ENCODE assay signal across 9 mouse cellular contexts in the genomic region with DNA sequence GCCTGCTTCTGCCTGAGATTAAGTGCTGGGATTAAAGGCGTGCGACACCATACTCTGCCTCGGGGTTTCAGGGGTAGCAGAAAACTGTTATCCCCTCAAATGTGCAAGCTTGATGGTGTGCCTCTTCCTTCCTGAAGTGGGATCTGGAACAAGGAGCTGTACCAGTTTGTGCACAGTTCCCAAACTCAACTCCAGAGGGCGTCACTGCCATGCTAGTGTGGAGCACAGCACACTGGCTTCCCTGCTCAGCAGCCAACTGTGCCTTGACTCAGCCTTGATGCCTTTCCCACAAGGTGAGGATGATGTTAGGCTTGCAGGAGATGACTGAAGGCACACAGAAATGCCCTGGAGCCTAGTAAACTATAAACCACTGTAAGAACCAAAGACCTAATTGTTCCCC. TPM values are rescaled to one million over a fixed set of nuclear protein-coding genes. Genes with fewer than 3 reads are reported as not detected.
DNase-seq lines count a peak whose midpoint lies in the region; ATAC-seq lines count a peak whose summit lies in the region.
"Had no signal": no experiment of that assay in that cellular context is flagged by ENCODE, and none has a peak within 500 bp of the region (broad histone marks: within the 10 kb centered on the region; RNA-seq: fewer than 3 reads in every experiment).

No protein-coding gene starts in this region.

- no peaks in the 10 kb centered on the region for H3K36me3 ChIP-seq in liver, embryonic 11.5 days (ENCODE audit: control insufficient read depth, insufficient read depth, low read length)
- H3K36me3 ChIP-seq in intestine, embryonic 15.5 days = no peaks in the 10 kb centered on the region

- no peak overlapping the region for H3K27ac ChIP-seq in liver, embryonic 11.5 days (ENCODE audit: low read depth, low read length)
- no peak overlapping the region for H3K27ac ChIP-seq in intestine, embryonic 15.5 days

- no peak overlapping the region for H3K4me2 ChIP-seq in liver, embryonic 11.5 days
- H3K4me2 ChIP-seq in intestine, embryonic 15.5 days (replicated peaks) = no peak overlapping the region

- no peaks in the 10 kb centered on the region for H3K27me3 ChIP-seq in liver, embryonic 11.5 days (replicated peaks; ENCODE audit: control insufficient read depth, insufficient read depth, low read length)
- no peaks in the 10 kb centered on the region for H3K27me3 ChIP-seq in intestine, embryonic 15.5 days (replicated peaks)

- no peaks in the 10 kb centered on the region for H3K4me1 ChIP-seq in liver, embryonic 11.5 days (replicated peaks; ENCODE audit: control insufficient read depth, insufficient read depth, low read length)
- peaks cover 8% of the 10 kb centered on the region; the same call in 1 of the 2 replicates for H3K4me1 ChIP-seq in intestine, embryonic 15.5 days (replicated peaks)

- H3K9me3 ChIP-seq in liver, embryonic 11.5 days (ENCODE audit: control insufficient read depth, low read length) = no peaks in the 10 kb centered on the region
- no peaks in the 10 kb centered on the region for H3K9me3 ChIP-seq in intestine, embryonic 15.5 days

- DNase-seq in adrenal gland, adult 2 months = peak; percentile 19
- no peak for DNase-seq in adrenal gland, adult 8-10 months
- DNase-seq in liver = peak; percentile 14
- no peak for DNase-seq in liver, embryonic 11.5 days (ENCODE audit: low spot score)
- peak; percentile 44 for DNase-seq in right cerebral cortex, postnatal 25 days
- DNase-seq in spleen, postnatal 14 days (ENCODE audit: low spot score in 2 of 2) = no peak

- H3K4me3 ChIP-seq in liver, embryonic 11.5 days (ENCODE audit: low read depth, low read length) = no peak overlapping the region
- no peak overlapping the region for H3K4me3 ChIP-seq in intestine, embryonic 15.5 days (replicated peaks)
- H3K4me3 ChIP-seq: erythroblast, embryonic 14.5 days had no signal

- no peak overlapping the region for H3K9ac ChIP-seq in liver, embryonic 11.5 days (ENCODE audit: low read depth, low read length)
- no peak overlapping the region for H3K9ac ChIP-seq in intestine, embryonic 15.5 days

- no peak for ATAC-seq in liver, embryonic 11.5 days (replicated peaks; ENCODE audit: low FRiP score)
- peak; percentile 53 for ATAC-seq in granulocyte monocyte progenitor cell, adult 5-6 weeks (replicated peaks; ENCODE audit: poor library complexity, severe bottlenecking)
- ATAC-seq in intestine, embryonic 15.5 days = no peak

- WGBS in liver, embryonic 11.5 days = 57% methylated on average over 4 of the region's 4 CpGs
- 72% methylated on average over 4 of the region's 4 CpGs for WGBS in intestine, embryonic 15.5 days

RNA-seq across cellular contexts. Expression of gene Nwd1, which starts 1.9 kb away (rescaled TPM):
- total RNA-seq in adrenal gland, adult 2 months (2021) = under 1 TPM; 0.14 to 0.28 TPM
- polyA plus RNA-seq in adrenal gland, adult 2 months (2012; rRNA removed) = 0.06 and 0.13 TPM in 2 replicates
- under 1 TPM; 0.24 to 0.73 (median 0.46) TPM for total RNA-seq in adrenal gland, adult 8-10 months (2022)
- polyA plus RNA-seq in liver, embryonic 11.5 days (2014; fragmentation: Nextera tagmentation; extraction: Ambion mirVana) = not detected in 2 replicates
- 7.5 and 8.4 TPM in 2 replicates for total RNA-seq in granulocyte monocyte progenitor cell, adult 5-6 weeks (2014; fragmentation: Nextera tagmentation)
- total RNA-seq in granulocyte monocyte progenitor cell, adult 5-6 weeks (2017) = 3.8 and 4.7 TPM in 2 replicates
- polyA plus RNA-seq in intestine, embryonic 15.5 days (2015; fragmentation: Nextera tagmentation; extraction: Ambion mirVana) = 0.08 and 0.14 TPM in 2 replicates
- polyA plus RNA-seq: erythroblast, embryonic 14.5 days had no signal

Comparison
In these comparisons a context has a peak if more than half of its experiments do, and no peak if none do; other contexts are left out.
1. DNase-seq: peak in adrenal gland, adult 2 months (single experiment), liver (single experiment) and right cerebral cortex, postnatal 25 days (single experiment); none in adrenal gland, adult 8-10 months (single experiment), liver, embryonic 11.5 days (single experiment) and spleen, postnatal 14 days (0 of 2).